Mouse (Mus musculus): ENCODE results near the gene Scyl1.

DNA sequence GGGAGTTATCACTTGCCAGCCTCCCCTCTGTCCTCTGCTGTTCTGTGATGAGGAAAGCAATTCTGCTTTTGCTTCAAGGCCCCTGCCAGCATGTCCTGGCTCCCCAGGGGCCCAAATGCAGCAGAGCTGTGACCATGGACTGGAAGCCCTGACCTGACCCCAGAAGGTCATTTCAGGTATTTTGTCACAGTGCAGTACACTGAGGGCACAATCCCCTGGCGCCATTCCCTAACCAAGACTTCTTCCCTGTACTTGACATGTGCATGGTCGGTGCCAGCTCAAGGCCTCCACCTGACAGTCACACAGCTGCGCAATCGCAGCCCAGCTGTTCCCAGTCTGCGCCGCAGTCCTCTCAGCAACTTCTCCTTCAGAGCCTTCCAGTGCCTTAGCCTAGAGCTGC, 8.1 kb downstream of the Scyl1 start:
- TF ChIP-seq CTCF (IDR thresholded peaks at IDR 0.05; ENCODE audit: borderline replicate concordance, insufficient read depth, low read depth, low read length) (no peak), POLR2A (IDR thresholded peaks at IDR 0.05; ENCODE audit: borderline replicate concordance, insufficient read depth, low read length) (no peak)
